Mouse (Mus musculus) stomach, embryonic 15.5 days (tissue): ENCODE results near the gene Phf11d. TPM values are rescaled to one million over a fixed set of nuclear protein-coding genes. Genes with fewer than 3 reads are reported as not detected.
"Not testable (repeated sequence)": the region's sequence is repeated elsewhere in the genome, so short reads cannot be mapped to it uniquely, and the experiment has no call there.

ENCODE experiments used
- ATAC-seq: fragments of 200-750 bp; cut with Nextera tagmentation; 2 replicates; pipeline ENCODE4 v1.8.0; 2017; ENCODE audit warnings: low read depth, moderate number of reproducible peaks, moderate TSS enrichment; ENCODE audit not compliant: insufficient read depth, low FRiP score
- H3K27ac ChIP-seq: fragments of 300-500 bp; sonication (generic); 2 replicates; pipeline ENCODE4 v1.5.1; 2015; ENCODE audit warnings: mild to moderate bottlenecking, inconsistent platforms
- H3K27me3 ChIP-seq: fragments of 300-500 bp; sonication (generic); replicated peaks from 2 replicates; pipeline ENCODE4 v1.6.1; 2015; ENCODE audit warnings: inconsistent platforms
- H3K36me3 ChIP-seq: fragments of 300-500 bp; sonication (generic); 2 replicates; pipeline ENCODE4 v1.6.1; 2015; ENCODE audit warnings: inconsistent platforms
- H3K4me1 ChIP-seq: fragments of 300-500 bp; sonication (generic); 2 replicates; pipeline ENCODE4 v1.6.1; 2015; ENCODE audit warnings: inconsistent platforms
- H3K4me2 ChIP-seq: fragments of 300-500 bp; sonication (generic); 2 replicates; pipeline ENCODE4 v1.6.1; 2015; ENCODE audit warnings: mild to moderate bottlenecking, inconsistent platforms
- H3K4me3 ChIP-seq: fragments of 300-500 bp; sonication (generic); replicated peaks from 2 replicates; pipeline ENCODE4 v1.5.1; 2015; ENCODE audit warnings: inconsistent platforms
- H3K9ac ChIP-seq: fragments of 300-500 bp; sonication (generic); 2 replicates; pipeline ENCODE4 v1.6.1; 2015; ENCODE audit warnings: inconsistent platforms
- H3K9me3 ChIP-seq: fragments of 300-500 bp; sonication (generic); 2 replicates; pipeline ENCODE4 v1.6.1; 2016; ENCODE audit warnings: inconsistent platforms
- WGBS: fragments of 180-500 bp; shearing (Covaris S2); methylation state at CpG from one replicate; pipeline ENCODE4 v1.1.7; 2015; 5-methylcytosine and 5-hydroxymethylcytosine counted together
- polyA plus RNA-seq: library from polyadenylated mRNA; unstranded; fragments of >200 nt; fragmentation: Nextera tagmentation; extraction: Ambion mirVana; gene quantifications from 2 replicates; pipeline ENCODE4 v1.2.1, GENCODE M21; 2015

Phf11d gene
- polyA plus RNA-seq, 1 experiment from 2014 or later: 3.6 TPM

- not testable (repeated sequence) for H3K4me2 ChIP-seq, H3K4me1 ChIP-seq, H3K9me3 ChIP-seq, H3K36me3 ChIP-seq, H3K27me3 ChIP-seq, ATAC-seq, H3K9ac ChIP-seq, H3K27ac ChIP-seq, H3K4me3 ChIP-seq
- WGBS: 74% methylated on average over 6 of the region's 6 CpGs
Measured at GRCm38 (mm10) chr14:59319970-59320369, 45.3 kb downstream of the Phf11d start.

DNA sequence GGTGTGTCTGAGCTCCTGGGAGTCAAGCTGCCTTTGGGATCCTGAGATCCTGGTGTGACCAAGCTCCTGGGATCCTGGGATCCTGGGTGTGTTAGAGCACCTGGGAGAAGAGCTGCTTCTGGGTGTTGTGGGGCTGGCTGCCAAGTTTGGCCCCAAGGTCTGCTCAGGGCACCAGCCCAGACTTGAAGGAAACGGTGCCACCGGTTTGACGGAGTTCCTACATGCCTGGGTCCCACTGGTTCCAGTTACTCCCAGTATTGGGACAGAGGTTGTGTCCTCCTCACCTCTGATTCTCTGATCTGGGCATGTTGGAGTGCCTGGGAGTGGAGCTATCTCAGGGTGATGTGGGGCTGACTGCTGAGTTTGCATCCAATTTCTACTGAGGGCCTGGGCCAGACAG lies 46.2 kb downstream of the Phf11d start:
- 88% methylated on average over 3 of the region's 3 CpGs for WGBS
- not testable (repeated sequence) for H3K36me3 ChIP-seq, H3K9ac ChIP-seq, H3K4me3 ChIP-seq, H3K27me3 ChIP-seq, H3K27ac ChIP-seq, H3K4me2 ChIP-seq, ATAC-seq, H3K4me1 ChIP-seq, H3K9me3 ChIP-seq

Other genes starting within 250 kb of the Phf11d start
- gene 1700129C05Rik, start 222.6 kb downstream of the Phf11d start, polyA plus RNA-seq: not detected in 2 replicates
- not detected in 2 replicates for gene Gm5142, start 186.7 kb downstream of the Phf11d start, polyA plus RNA-seq
- 47.4 and 52.7 TPM in 2 replicates for gene Rcbtb1, start 164.3 kb downstream of the Phf11d start, polyA plus RNA-seq
- not detected in 2 replicates for gene Gm6904, start 105.3 kb downstream of the Phf11d start, polyA plus RNA-seq
- 0.17 and 0.18 TPM in 2 replicates for gene Phf11a, start 67.9 kb downstream of the Phf11d start, polyA plus RNA-seq
- gene Phf11b, start 24.1 kb downstream of the Phf11d start, polyA plus RNA-seq: 0.84 and 1.6 TPM in 2 replicates
- 0.45 and 0.55 TPM in 2 replicates for gene Phf11c, start 29.9 kb upstream of the Phf11d start, polyA plus RNA-seq
- 9.2 and 10.3 TPM in 2 replicates for gene Setdb2, start 75.4 kb upstream of the Phf11d start, polyA plus RNA-seq
- 36.2 and 41.0 TPM in 2 replicates for gene Cab39l, start 75.5 kb upstream of the Phf11d start, polyA plus RNA-seq
- gene Cdadc1, start 232.5 kb upstream of the Phf11d start, polyA plus RNA-seq: 31.6 and 34.1 TPM in 2 replicates